Mouse (Mus musculus): ENCODE results near the gene 2610507B11Rik.

Gene 2610507B11Rik

GRCm38 (mm10) chr11:78261380-78262352 lies at the start of gene 2610507B11Rik:
Gene 2610507B11Rik, plus strand, starts transcription at chr11:78261752.
- peak; percentile 86 for DNase-seq (ENCODE audit: low read depth)

GRCm38 (mm10) chr11:78213086-78213817 lies 48.3 kb upstream of the 2610507B11Rik start:
- no peak for DNase-seq (ENCODE audit: low read depth)

- no peak for DNase-seq (ENCODE audit: low read depth)
Measured at GRCm38 (mm10) chr11:78215709-78216317, 45.7 kb upstream of the 2610507B11Rik start.

- no peak for DNase-seq (ENCODE audit: low read depth)
Measured at GRCm38 (mm10) chr11:78223586-78223985, 38.0 kb upstream of the 2610507B11Rik start.

- no peak for DNase-seq (ENCODE audit: low read depth)
Measured at GRCm38 (mm10) chr11:78231518-78231917, 30.0 kb upstream of the 2610507B11Rik start.

- DNase-seq (ENCODE audit: low read depth) = no peak
Measured at GRCm38 (mm10) chr11:78240193-78240857, 21.2 kb upstream of the 2610507B11Rik start.

- DNase-seq (ENCODE audit: low read depth) = no peak
Measured at GRCm38 (mm10) chr11:78245261-78245626, 16.3 kb upstream of the 2610507B11Rik start.

GRCm38 (mm10) chr11:78245627-78246317 lies 15.8 kb upstream of the 2610507B11Rik start, which contains the start of the genes Sdf2 and Supt6:
Gene Sdf2, plus strand, starts transcription at chr11:78245746.
Gene Supt6, minus strand, starts transcription at chr11:78245987.
- DNase-seq (ENCODE audit: low read depth) = peak; percentile 91

GRCm38 (mm10) chr11:78246318-78247011 lies 15.1 kb upstream of the 2610507B11Rik start:
- DNase-seq (ENCODE audit: low read depth) = no peak

GRCm38 (mm10) chr11:78247012-78247348 lies 14.6 kb upstream of the 2610507B11Rik start:
- no peak for DNase-seq (ENCODE audit: low read depth)

- peak; percentile 40 for DNase-seq (ENCODE audit: low read depth)
Measured at GRCm38 (mm10) chr11:78247727-78248140, 13.8 kb upstream of the 2610507B11Rik start.

GRCm38 (mm10) chr11:78256618-78257017 lies 4.9 kb upstream of the 2610507B11Rik start:
- no peak for DNase-seq (ENCODE audit: low read depth)

GRCm38 (mm10) chr11:78260489-78261258 lies 878 bp upstream of the 2610507B11Rik start:
- no peak for DNase-seq (ENCODE audit: low read depth)

- DNase-seq (ENCODE audit: low read depth) = peak; percentile 53
Measured at GRCm38 (mm10) chr11:78262550-78262949, 998 bp downstream of the 2610507B11Rik start.

GRCm38 (mm10) chr11:78265571-78265970 lies 4.0 kb downstream of the 2610507B11Rik start:
- DNase-seq (ENCODE audit: low read depth) = no peak

GRCm38 (mm10) chr11:78271986-78272385 lies 10.4 kb downstream of the 2610507B11Rik start:
- no peak for DNase-seq (ENCODE audit: low read depth)

- DNase-seq (ENCODE audit: low read depth) = no peak
Measured at GRCm38 (mm10) chr11:78275596-78275995, 14.0 kb downstream of the 2610507B11Rik start.

- DNase-seq (ENCODE audit: low read depth) = peak; percentile 7
Measured at GRCm38 (mm10) chr11:78276169-78276568, 14.6 kb downstream of the 2610507B11Rik start.

GRCm38 (mm10) chr11:78278853-78279252 lies 17.3 kb downstream of the 2610507B11Rik start:
- no peak for DNase-seq (ENCODE audit: low read depth)

- no peak for DNase-seq (ENCODE audit: low read depth)
Measured at GRCm38 (mm10) chr11:78279586-78279985, 18.0 kb downstream of the 2610507B11Rik start.
